Mouse (Mus musculus): ENCODE measurements around the gene Cxcl10.

DNA sequence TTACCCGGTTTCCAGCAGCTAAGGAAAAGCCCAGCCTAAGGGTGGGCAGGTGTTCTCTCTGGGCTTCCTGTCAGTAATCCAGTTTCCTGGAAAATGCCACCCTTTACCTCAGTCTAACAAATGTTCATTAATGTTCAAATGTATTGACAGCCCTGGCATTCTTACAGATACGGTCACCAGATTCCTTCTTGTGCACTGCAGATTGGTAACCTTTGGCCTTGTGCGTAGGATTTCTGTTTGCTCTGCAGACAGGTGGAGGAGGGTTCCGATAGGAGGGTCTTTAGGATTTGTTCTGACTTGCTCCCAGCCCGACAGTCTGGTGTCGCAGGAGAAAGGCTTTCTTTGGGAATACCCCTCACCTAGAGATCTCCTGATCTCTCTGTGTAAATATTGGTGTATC, 17.9 kb upstream of the Cxcl10 start:
- TF ChIP-seq CTCF (IDR thresholded peaks at IDR 0.05; ENCODE audit: insufficient read depth, low read length) = no peak
- TF ChIP-seq POLR2A (IDR thresholded peaks at IDR 0.05; ENCODE audit: borderline replicate concordance, extremely low read depth, low read depth, low read length) = no peak
